Mouse (Mus musculus): ENCODE results near the gene Nr4a1. TPM values are rescaled to one million over a fixed set of nuclear protein-coding genes. Genes with fewer than 3 reads are reported as not detected.

Gene Nr4a1
- 10 to 100 TPM in 3 of 4 experiments, 1 to 10 TPM in 1; 7.0 to 23.9 (median 12.6) TPM for total RNA-seq (2022)

DNA sequence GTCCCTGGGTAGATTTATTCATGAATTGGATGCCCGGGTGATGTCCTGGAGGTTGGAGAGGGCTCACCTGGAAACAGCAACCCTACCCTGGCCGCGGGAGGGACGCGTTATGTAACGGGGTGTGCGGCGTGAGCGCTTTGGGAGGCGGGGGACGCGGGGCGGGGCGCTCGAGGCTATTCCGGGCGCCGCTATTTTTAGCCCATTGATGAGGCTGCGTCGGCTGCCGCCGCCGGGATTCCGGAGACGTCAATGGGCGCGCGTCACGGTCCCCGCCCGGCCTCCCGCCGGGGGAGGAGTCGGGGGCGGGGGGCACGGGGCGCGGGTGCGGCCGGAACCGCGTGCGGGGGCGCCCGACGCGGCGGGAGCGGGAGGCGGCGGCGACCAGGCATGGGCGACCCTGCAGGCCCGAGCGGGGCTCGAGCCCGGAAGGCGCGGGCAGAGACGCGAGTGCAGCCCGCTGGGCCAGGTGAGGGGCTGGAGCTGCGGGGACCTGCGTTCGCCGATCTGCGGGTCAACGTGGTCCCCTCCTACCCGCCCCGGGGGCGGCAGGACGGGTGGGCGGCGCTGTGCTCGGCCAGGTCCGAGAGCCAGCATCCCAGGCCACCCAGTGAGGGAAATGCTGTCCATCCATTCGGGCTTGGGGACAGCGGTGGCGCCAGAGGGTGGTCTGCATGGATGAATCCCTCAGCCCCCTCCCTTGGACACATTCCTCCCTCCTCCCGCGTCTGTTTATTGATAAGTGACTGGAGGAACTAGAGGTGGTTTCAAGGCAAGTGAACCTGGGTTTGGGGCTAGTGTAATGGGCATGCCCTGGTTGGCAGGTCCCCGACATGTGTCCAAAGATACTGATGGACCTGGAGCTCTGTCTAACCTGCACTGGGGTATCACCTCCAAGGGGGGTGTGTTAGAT lies at the start of gene Nr4a1:
Nr4a1 (plus strand) TSS at position 384 of the 910 bp plus-strand sequence.
- peak; percentile 84 for DNase-seq (ENCODE audit: low spot score)

- no peak for DNase-seq (ENCODE audit: low spot score)
Observed at GRCm38 (mm10) chr15:101204781-101205180, 49.3 kb upstream of the Nr4a1 start.

GRCm38 (mm10) chr15:101210228-101210627 lies 43.8 kb upstream of the Nr4a1 start:
- DNase-seq (ENCODE audit: low spot score), result no peak

DNA sequence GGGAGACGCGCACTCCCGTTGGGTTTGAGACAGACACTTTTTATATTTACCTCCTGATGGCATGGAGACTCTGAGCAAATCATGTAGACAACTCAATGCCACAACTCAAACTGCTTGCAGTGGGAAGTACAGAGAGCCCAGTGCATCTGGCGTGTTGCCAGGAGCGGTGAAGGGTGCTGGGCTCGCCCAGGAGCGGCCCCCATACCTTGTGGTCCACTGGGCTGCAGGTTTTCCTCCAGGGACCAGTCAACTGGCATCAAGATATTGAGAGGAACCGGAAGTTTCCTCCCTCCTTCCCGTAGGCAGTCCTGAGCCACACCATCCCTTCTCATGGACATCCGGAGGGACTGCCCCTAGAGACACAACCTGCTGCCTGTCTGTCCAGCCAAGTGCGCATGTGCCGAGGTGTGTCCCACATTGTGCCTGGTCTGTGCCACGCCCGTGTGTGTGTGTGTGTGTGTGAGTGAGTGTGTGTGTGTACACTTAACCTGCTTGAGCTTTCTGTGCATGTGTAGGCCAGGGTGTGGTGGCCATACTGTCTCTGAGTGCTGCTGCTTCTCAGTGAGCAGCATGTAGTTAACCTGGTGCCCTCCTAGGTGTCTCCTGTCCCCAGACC lies 43.0 kb upstream of the Nr4a1 start:
- no peak for DNase-seq (ENCODE audit: low spot score)

DNA sequence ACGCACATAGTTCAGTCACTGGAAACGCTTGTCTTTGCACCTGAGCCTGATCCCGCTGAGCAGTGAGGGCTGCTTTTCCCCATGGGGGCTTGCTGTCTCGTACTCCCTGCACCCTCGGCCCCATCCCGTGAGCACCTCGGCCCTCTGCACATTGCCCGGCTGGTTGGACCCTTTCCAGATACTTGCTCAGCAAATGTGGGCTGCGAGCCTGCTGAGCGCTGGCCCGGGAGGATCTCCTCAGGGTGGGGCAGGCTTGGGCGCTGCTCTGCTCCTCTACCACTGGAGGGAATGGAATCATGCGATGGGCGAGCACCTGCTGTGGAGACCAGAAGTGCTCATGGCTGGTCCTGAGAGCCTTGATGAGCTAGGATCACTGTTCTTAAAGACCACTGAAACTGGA lies 41.6 kb upstream of the Nr4a1 start:
- DNase-seq (ENCODE audit: low spot score), result no peak

DNA sequence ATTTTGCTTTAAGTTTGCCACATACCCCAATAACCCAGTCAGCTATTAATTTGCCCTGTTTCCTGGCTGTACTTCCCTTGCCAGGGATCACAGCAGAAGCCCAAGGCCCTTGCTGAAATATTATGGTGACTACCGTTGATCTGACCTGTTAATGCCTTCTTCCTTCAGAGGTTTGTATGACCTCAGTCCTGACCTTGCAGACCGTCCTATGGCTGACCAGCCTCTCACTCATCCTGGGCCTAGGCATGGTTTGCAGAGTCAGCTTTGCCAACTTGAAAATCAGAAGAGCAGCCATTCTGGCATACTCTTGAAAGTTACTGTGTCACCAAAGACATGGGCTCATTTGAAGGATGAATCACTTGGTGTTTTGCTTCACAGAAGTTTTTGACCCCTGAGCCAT lies 38.9 kb upstream of the Nr4a1 start:
- DNase-seq (ENCODE audit: low spot score), result no peak

DNA sequence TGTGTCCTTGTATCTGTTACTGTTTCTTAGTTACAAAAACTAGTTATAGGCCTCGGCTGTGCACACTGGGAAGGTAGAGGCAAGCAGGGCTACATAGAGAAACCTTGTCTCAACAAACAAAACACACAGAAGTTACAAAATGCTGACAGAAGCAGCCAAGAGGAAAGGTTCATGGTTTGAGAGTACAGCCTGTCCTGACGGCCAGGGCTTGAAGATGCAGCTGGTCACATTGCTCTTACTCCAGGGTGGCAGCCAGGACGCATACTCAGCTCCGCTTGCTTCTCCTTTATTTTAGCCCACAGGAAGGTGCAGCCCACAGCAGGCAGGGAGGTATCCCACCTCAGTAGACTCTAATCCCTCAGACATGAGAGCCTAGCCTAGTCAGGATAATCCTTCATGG lies 38.0 kb upstream of the Nr4a1 start:
- DNase-seq (ENCODE audit: low spot score), result no peak

DNA sequence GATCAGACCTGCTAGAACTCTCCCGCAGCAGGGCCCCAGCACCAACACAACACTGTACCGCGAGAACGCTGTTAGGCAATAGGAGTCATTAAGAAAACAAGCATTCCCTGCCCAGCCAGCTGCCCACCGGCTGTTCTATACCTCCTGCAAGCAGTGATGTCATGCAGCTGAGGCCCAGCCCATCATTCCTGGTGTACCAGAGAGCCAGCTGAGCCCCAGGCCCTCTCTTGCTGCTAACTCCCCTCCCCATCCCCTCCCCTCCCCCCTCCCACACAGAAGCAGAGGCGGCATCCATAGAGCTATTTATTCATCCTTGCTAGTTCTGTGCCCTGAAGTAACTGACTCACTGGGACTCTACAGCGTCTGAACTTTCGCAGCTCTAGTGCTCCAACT lies 33.2 kb upstream of the Nr4a1 start:
- no peak for DNase-seq (ENCODE audit: low spot score)

DNA sequence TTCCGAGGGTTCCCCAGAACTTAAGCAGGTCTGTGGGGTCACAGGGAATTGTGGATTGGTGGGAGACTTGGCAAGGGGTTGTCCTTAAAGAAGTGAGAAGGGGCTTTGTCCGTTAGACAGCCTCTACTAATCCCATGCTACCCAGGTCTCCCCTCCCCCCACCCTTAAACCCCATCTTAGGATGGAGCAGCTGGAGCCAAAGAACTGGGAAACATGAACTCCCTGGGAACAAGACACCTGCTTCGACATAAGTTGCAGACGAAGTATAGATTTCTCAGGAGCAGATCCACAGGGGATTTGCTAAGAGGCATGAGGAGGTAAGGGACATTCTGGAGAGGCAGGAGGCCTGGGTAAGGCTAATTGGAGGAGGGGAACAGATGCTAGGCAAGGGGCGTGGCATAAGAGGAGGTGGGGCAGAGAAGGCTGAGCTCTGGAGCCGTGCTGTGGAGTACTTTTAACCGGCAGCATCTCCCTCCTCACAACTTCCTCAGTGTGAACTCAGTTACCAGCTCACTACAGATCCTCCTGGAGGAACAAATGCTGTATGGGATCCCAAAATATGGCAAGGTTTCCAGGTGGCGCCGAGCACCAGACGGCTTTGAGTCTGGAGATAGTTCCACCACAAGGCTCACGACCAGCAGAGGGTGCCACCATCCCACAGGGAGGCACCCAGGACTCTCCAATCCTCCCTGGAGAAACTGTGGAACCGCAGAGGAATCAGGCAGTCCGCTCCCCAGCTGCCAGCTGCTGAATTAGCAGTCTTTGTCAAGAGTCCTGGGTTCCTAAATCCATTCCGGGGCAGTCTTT lies 32.6 kb upstream of the Nr4a1 start:
- peak; percentile 88 for DNase-seq (ENCODE audit: low spot score)

- no peak for DNase-seq (ENCODE audit: low spot score)
Observed at GRCm38 (mm10) chr15:101222897-101223482, 31.1 kb upstream of the Nr4a1 start.

- no peak for DNase-seq (ENCODE audit: low spot score)
Observed at GRCm38 (mm10) chr15:101223596-101223995, 30.5 kb upstream of the Nr4a1 start.

DNA sequence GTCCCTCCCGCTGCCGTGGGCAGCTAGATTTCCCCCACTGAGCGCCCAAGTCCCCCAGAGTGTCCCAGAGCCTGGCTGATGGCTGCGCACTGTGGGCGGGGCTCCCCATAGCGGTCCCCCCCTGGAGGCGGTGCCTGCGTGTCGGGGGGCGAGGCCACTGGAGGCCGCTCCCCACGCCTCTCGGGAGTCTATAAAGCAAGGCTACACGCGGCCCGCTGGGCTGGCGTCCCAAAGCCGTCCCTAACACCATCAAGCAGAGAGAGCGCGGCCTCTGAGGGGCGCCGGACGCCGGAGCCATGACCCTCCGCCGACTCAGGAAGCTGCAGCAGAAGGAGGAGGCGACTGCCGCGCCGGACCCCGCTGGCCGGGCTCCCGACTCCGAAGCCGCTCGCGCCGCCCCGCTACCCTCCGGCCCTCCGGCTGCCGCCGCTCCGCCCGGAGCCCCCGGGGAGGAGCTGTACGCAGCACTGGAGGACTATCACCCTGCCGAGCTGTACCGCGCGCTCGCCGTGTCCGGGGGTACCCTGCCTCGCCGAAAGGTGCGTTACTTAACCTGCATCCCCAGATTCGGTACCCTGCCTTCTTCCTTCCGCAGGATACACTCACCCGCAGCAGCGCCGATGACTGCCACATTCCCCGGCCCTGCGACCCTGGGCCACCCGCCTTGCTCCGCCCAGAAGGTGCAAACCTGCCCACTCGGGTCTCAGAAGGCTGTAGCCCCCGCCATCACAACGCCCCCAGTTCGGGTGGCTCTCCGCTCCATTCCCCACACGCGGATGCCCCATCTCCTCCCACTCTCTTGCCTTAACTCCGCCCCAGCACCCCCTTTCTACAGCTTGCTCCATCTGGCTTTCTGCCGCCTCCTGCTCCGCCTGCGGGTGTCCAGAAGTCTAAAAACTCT lies 29.8 kb upstream of the Nr4a1 start, which contains the start of gene Grasp:
Grasp (plus strand) TSS at position 183 of the 901 bp plus-strand sequence.
- peak; percentile 94 for DNase-seq (ENCODE audit: low spot score)

DNA sequence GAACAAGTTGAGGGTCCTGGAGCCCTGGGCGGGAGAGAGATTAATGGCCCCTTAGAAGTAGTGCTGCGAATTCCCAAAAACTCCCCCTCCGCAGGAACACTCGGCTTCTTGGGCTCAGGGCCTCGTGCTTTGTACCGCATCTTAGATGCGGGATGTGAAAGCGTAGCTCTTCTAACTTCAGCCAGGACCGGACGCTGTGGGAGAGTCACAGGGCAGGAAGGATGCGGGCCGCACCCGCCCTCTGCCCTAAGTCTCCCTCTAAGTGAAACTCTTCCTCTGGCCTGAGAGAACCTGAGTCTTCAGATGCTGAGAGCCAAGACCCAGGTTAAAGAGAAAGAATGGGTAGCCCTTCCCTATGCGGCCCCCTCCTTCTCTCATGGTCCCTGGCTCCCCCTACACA lies 29.1 kb upstream of the Nr4a1 start:
- no peak for DNase-seq (ENCODE audit: low spot score)

DNA sequence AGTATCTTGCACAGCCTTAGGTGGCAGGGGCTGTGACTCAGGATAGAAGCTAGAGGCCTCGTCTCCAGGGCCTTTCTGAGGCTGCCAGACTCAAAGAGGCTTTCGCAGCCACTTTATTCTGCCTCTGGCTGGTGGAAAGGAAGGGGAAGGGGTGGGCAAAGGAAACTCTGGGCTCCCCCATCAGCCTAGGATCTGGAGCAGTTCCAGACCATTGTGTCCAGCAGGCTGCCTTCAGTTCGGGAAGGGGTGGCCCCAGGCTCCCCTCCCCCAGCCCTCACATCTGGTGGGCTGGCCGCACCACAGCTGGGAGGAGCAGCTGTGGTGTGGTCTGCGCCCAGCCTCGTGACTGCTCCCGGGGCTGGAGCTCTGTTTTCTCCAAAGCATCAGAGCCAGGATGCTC lies 26.1 kb upstream of the Nr4a1 start:
- peak; percentile 85 for DNase-seq (ENCODE audit: low spot score)

GRCm38 (mm10) chr15:101228866-101229590 lies 25.0 kb upstream of the Nr4a1 start:
- DNase-seq (ENCODE audit: low spot score), result no peak

DNA sequence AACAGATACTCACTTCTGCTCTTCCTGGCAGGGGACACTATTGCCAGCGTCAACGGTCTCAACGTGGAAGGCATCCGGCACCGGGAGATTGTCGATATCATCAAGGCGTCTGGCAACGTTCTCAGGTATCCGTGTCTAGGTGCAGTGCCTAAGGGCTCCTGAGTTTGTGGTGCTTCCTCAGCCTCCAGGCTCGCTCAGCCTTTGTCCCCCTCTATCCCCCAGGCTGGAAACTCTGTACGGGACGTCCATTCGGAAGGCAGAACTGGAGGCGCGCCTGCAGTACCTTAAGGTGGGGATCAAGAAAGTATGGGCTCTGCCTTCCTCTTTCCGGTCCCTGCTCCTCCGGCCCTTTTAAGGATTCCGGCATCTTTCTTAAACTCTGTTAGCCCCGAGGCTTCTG lies 23.6 kb upstream of the Nr4a1 start:
- DNase-seq (ENCODE audit: low spot score), result no peak

DNA sequence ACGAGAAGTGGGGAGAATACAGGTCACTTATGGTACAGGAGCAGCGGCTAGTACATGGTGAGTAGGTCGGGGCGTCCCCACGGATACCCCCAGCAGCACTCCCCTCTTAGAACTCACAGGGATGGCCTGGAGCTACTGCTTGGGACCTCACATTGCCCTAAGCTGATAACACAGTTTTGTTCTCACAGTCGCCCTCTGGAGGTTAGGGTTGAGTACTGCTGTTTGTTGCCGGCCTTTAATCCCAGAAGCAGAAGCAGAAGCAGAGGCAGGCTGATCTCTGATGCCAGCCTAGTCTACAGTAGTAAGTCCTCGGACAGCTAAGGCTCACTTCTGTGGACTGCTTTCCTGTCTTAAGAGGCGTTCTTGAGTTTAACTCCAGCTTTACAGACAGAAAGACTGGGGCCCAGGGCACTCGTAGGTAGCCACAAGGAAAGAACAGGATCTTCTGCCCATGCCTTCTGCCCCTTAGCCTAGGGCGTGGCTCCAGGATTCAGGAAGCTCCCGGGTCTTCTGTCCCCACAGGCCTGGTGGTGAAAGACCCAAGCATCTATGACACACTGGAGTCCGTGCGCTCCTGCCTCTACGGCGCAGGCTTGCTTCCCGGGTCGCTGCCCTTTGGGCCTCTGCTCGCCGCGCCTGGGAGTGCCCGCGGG lies 22.9 kb upstream of the Nr4a1 start:
- DNase-seq (ENCODE audit: low spot score), result no peak

- DNase-seq (ENCODE audit: low spot score), result no peak
Observed at GRCm38 (mm10) chr15:101231648-101232180, 22.4 kb upstream of the Nr4a1 start.

GRCm38 (mm10) chr15:101232607-101233006 lies 21.5 kb upstream of the Nr4a1 start:
- DNase-seq (ENCODE audit: low spot score), result no peak
